Mouse (Mus musculus) liver, embryonic 16.5 days (tissue): ENCODE measurements around the gene Dusp12. TPM values are rescaled to one million over a fixed set of nuclear protein-coding genes. Genes with fewer than 3 reads are reported as not detected.

ENCODE experiments used
- ATAC-seq: fragments of 200-750 bp; cut with Nextera tagmentation; 2 replicates; pipeline ENCODE4 v1.8.0; 2017; ENCODE audit warnings: low read depth, mild to moderate bottlenecking, moderate number of reproducible peaks, moderate library complexity
- H3K27ac ChIP-seq: fragments of 300-500 bp; sonication (generic); 2 replicates; pipeline ENCODE4 v1.5.1; 2014; ENCODE audit warnings: mild to moderate bottlenecking, low read length
- H3K27me3 ChIP-seq: fragments of 300-500 bp; sonication (generic); 2 replicates; pipeline ENCODE4 v1.6.1; 2014; ENCODE audit warnings: low read depth, low read length, mixed read lengths; ENCODE audit not compliant: control insufficient read depth, insufficient read depth
- H3K36me3 ChIP-seq: fragments of 300-500 bp; sonication (generic); 2 replicates; pipeline ENCODE4 v1.6.1; 2014; ENCODE audit warnings: mild to moderate bottlenecking; ENCODE audit not compliant: control insufficient read depth, insufficient read depth
- H3K4me1 ChIP-seq: fragments of 300-500 bp; sonication (generic); 2 replicates; pipeline ENCODE4 v1.6.1; 2014; ENCODE audit warnings: low read depth, low read length, mixed read lengths; ENCODE audit not compliant: control insufficient read depth
- H3K4me2 ChIP-seq: fragments of 300-500 bp; sonication (generic); 2 replicates; pipeline ENCODE4 v1.6.1; 2014; ENCODE audit warnings: low read depth, low read length, mixed read lengths
- H3K4me3 ChIP-seq: fragments of 300-500 bp; sonication (generic); 2 replicates; pipeline ENCODE4 v1.5.1; 2014; ENCODE audit warnings: low read depth, mild to moderate bottlenecking, low read length
- H3K9ac ChIP-seq: fragments of 300-500 bp; sonication (generic); 2 replicates; pipeline ENCODE4 v1.6.1; 2014; ENCODE audit warnings: low read depth, low read length
- H3K9me3 ChIP-seq: fragments of 300-500 bp; sonication (generic); replicated peaks from 2 replicates; pipeline ENCODE4 v1.6.1; 2016; ENCODE audit warnings: low read length; ENCODE audit not compliant: control insufficient read depth
- WGBS: fragments of 180-500 bp; shearing (Covaris S2); extraction: QIAGEN DNeasy Blood & Tissue Kit; methylation state at CpG from one replicate; pipeline ENCODE4 v1.1.7; 2014; ENCODE audit not compliant: insufficient replicate concordance; 5-methylcytosine and 5-hydroxymethylcytosine counted together
- polyA plus RNA-seq: library from polyadenylated mRNA; unstranded; fragments of >200 nt; fragmentation: Nextera tagmentation; extraction: Ambion mirVana; gene quantifications from 2 replicates; pipeline ENCODE4 v1.2.1, GENCODE M21; 2015

Gene Dusp12
- polyA plus RNA-seq, 1 experiment from 2014 or later: 21.4 TPM

DNA sequence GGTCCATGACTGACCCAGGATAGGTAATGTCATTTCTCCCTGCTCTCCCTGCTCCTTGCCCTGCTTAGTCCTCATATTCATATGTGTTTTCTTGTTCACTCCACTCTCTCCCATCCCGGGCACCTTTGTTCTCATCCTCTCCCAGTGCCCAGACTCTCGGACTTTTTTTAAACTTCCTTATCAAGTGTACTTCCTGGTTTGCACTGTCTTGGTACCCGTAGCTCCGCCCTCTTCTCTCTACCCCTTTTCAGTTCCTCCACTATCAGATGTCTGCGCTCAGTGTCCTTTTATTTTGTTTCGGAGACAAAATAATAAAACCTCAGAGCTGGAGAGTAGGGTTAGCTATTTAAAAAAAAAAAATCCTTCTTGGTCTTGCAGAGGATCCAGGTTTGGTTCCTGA lies 39.1 kb upstream of the Dusp12 start:
- Histone ChIP-seq H3K4me3 (no peak overlapping the region), H3K27ac (no peak overlapping the region), H3K9ac (no peak overlapping the region), H3K9me3 (no peaks in the 10 kb centered on the region), H3K27me3 (no peaks in the 10 kb centered on the region), H3K4me1 (no peaks in the 10 kb centered on the region), H3K4me2 (peak overlapping the region; percentile 21; the same call in 1 of the 2 replicates), H3K36me3 (no peaks in the 10 kb centered on the region)
- ATAC-seq: no peak
- 21% methylated on average over 6 of the region's 6 CpGs for WGBS

DNA sequence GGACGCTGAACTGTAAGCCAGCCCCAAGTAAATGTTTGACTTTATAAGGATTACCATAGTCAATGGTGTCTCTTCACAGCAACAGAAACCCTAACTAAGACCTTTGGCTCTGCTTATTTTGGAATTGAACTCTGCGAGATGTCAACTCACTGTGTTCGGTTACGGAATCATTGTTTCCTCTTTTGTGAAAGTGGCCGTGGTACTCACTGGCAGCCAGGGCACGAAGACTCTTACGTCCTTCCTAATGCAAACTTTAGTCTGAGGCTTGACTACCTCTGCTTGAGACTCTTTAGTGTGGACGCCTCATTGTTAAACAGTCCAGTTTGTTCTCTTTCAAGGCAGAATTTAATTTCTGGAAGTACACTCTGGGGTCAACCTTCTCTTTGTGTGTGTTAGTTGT lies 34.0 kb upstream of the Dusp12 start:
- Histone ChIP-seq H3K4me3 (no peak overlapping the region), H3K27ac (no peak overlapping the region), H3K9me3 (no peaks in the 10 kb centered on the region), H3K27me3 (no peaks in the 10 kb centered on the region), H3K4me2 (no peak overlapping the region), H3K9ac (no peak overlapping the region), H3K4me1 (no peaks in the 10 kb centered on the region), H3K36me3 (no peaks in the 10 kb centered on the region)
- WGBS: 72% methylated on average over 8 of the region's 8 CpGs
- no peak for ATAC-seq

DNA sequence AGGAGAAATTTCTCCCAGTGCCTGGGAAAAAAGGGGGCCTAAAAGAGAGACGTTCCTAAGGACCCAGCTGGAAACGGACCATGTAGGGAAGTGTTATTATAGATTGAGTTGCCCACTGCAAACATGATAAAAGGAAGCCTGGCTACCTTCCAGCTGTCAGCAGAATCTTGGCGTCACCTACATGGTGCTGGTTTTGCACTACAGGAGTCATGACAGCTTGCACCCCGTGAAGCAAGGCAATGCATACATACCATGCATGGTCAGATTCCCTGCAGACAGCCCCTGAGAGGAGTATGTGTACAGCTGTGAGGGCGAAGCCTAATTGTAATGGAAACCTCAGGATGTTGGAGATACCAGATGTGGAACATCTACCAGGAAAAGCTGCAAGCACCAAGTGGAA lies 30.3 kb upstream of the Dusp12 start:
- Histone ChIP-seq H3K36me3 (no peaks in the 10 kb centered on the region), H3K27me3 (no peaks in the 10 kb centered on the region), H3K9ac (no peak overlapping the region), H3K9me3 (no peaks in the 10 kb centered on the region), H3K4me1 (no peaks in the 10 kb centered on the region), H3K4me2 (no peak overlapping the region), H3K27ac (no peak overlapping the region), H3K4me3 (no peak overlapping the region)
- WGBS: 55% methylated on average over 5 of the region's 5 CpGs
- ATAC-seq: no peak

DNA sequence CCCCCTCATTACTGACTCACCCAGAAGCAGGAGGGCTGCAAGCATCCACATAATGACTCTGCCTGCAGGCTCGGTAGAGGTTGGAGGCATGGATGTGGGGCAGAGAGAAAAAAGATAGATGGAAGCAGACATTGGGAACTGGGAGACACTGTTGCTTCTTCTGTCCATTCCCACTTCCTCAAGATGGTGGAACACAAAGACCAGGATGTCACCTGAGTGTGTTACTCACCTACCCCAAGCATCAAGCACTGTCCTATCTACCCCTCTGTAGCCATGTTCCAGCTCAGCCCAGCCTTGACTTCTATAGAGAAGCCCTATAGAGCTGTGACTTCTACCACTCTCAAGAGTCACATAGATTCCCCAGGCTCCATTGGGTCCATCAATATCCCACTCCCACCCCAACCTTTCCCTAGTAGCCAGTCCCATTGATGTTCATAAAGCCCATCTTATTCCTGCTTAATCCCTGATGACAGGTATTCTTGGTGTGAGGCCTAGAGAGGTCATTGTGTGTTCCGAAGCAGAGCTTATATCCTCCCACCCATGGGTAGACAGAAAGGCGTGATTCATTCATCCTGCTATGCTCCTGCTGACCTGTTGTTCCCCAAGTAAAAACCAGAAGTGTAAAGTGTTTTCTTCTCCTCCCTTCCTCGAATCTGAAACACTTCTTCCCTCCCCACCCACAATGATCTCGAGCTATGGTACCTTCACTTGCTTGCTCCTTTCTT lies 27.7 kb upstream of the Dusp12 start, which contains the start of gene Fcrlb:
TSS of gene Fcrlb (minus strand) at position 51 of the 725 bp plus-strand sequence.
- no peak within 1 kb of the TSS for H3K4me3 ChIP-seq
- peaks cover 17% of the 10 kb centered on the region for H3K27me3 ChIP-seq
- H3K36me3 ChIP-seq: no peaks in the 10 kb centered on the region
- WGBS: 48% methylated on average over 5 of the region's 5 CpGs
- ATAC-seq: no peak
- H3K4me2 ChIP-seq: no peak within 1 kb of the TSS
- peaks cover 3% of the 10 kb centered on the region for H3K4me1 ChIP-seq
- H3K27ac ChIP-seq: no peak within 1 kb of the TSS
- no peak within 1 kb of the TSS for H3K9ac ChIP-seq
- H3K9me3 ChIP-seq: no peaks in the 10 kb centered on the region

DNA sequence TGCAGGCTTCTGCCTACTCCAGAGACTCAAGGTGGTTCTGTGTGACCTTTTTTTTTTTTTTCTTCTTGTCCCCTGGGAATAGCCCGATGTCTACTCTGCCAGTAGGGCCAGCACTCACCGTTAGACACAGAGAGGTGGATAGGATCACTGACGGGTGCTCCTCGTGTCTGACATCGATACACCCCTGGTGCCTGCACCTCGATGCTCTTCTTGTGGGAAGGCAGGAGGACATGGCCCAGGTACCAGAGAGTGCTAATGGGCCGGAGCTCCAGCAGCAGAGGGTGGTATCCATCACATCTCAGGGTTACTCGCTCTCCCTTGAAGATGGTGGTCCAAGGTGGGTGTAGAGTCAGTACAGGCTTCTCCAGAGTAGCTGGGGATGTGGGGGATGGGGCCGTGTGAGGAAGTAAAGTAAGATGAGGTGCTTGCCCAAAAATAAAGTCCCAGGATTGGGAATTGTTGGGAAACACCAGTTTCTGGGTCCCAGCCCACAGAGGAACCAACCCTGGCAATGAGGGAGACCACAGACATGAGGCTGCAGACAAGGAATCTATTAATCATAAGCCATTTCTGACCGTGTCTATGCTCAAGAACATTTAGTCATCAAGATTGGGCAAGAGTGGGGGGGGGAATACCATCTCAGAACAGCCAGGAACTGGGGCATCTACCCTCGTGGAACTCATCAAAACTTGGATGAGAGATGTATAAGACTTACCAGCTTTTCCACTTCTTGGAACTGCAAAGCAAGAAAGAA lies 26.7 kb upstream of the Dusp12 start:
- H3K27me3 ChIP-seq: peaks cover 27% of the 10 kb centered on the region
- H3K36me3 ChIP-seq: no peaks in the 10 kb centered on the region
- peaks cover 7% of the 10 kb centered on the region for H3K4me1 ChIP-seq
- H3K4me3 ChIP-seq: no peak overlapping the region
- 51% methylated on average over 11 of the region's 11 CpGs for WGBS
- no peak for ATAC-seq
- no peak overlapping the region for H3K4me2 ChIP-seq
- H3K27ac ChIP-seq: no peak overlapping the region
- H3K9ac ChIP-seq: no peak overlapping the region
- H3K9me3 ChIP-seq: no peaks in the 10 kb centered on the region

DNA sequence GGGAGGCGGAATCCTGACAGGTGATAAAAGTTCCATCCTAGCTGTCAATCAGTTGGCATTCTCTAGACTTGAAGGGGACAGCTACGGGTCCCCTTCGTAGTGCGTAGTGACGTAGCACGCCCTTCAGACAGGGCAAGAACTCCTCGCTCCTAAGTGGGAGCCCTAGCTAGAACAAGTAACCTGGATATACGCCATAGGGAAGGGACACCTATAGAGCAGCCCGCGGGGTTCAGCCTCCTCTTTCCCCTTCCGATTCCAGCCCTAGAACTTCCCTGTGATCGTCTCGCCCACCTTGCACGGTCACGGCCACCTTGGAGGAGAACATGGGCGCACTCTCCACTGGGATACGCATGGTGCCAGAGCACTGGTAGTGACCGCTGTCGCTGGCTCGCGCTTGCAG lies 23.0 kb upstream of the Dusp12 start:
- Histone ChIP-seq H3K27ac (no peak overlapping the region), H3K27me3 (peaks cover 44% of the 10 kb centered on the region), H3K9ac (no peak overlapping the region), H3K4me2 (peak overlapping the region; percentile 51), H3K4me1 (peaks cover 7% of the 10 kb centered on the region), H3K36me3 (no peaks in the 10 kb centered on the region), H3K9me3 (no peaks in the 10 kb centered on the region), H3K4me3 (peak overlapping the region; percentile 40; the same call in 1 of the 2 replicates)
- no peak for ATAC-seq
- WGBS: 4% methylated on average over 21 of the region's 21 CpGs

DNA sequence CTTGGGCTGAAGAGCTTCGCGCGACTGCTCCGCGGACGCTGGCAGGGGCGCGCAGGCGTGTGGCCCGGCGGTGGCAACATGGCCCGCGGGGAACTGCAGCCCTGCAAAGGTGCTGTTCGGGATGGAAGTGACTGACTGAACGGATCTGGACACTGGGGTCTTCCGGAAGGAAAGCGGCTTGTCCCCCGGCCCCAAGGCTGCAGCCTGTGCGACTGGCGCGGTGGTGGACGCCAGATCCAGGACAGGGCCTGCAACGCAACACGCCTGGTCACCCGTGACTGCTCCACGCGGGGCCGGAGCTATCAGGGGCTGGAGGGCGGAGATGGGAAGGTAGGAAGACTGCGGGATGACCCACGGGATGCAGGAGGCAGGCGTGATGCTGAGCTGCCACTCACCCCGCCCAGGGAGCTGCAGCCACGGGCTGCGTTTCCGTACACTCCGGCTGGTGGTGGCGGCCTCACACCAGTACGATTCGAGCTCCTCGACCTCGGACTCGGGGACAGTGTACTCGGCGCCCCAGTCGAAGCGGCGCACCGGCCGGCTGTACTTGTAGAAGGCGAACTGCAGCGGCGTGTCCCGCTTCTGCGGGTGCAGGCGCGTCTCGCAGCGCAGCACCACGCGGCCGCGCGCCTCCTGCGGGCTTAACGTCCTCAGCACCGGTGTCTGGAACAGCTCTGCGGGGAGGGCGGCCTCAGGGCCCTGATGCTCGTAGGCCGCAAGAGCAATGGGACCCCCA lies 22.3 kb upstream of the Dusp12 start:
- Histone ChIP-seq H3K27me3 (peaks cover 46% of the 10 kb centered on the region), H3K9me3 (no peaks in the 10 kb centered on the region), H3K27ac (no peak overlapping the region), H3K9ac (no peak overlapping the region), H3K4me3 (peak overlapping the region; percentile 40), H3K4me1 (peaks cover 7% of the 10 kb centered on the region), H3K4me2 (peak overlapping the region; percentile 51), H3K36me3 (no peaks in the 10 kb centered on the region)
- ATAC-seq: no peak
- 2% methylated on average over 71 of the region's 71 CpGs for WGBS

DNA sequence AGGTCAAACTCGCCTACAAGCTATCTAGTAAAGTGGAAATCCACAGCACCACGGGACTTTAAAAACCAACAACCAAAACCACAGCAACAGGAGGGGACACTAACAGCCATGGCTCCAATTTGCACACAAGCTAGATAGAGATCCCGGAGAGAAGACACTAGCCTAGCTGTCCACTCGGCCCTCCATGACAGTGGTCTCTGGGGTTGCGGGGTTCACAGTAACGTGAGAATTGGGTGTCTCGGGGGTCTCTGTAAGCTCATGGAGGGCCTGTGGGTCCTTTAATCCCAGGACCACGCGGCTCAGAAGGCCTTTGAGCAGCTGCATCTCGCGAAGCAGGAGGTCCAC lies 21.7 kb upstream of the Dusp12 start:
- Histone ChIP-seq H3K9ac (no peak overlapping the region), H3K27ac (no peak overlapping the region), H3K9me3 (no peaks in the 10 kb centered on the region), H3K27me3 (peaks cover 46% of the 10 kb centered on the region), H3K4me3 (no peak overlapping the region), H3K36me3 (no peaks in the 10 kb centered on the region), H3K4me1 (peaks cover 7% of the 10 kb centered on the region), H3K4me2 (no peak overlapping the region)
- WGBS: 22% methylated on average over 11 of the region's 11 CpGs
- ATAC-seq: no peak

DNA sequence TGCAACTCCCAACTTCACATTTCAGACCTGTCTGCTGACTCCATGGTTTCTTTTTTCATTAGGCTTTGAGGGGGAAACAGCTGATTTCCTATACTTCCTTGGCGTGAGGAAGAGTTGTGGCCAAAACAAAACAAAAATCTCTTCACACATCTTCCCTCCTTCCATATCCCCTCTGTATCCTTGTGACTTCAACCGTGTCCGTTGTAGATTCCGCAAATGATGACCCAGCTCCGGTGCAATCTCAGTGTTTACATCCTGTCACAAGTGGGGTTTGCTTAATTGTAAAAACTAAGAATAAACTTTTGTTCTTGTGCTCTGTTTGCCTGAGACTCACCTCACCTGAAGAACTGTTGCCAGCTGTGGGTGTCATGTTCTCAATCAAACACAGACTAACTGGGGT lies 18.1 kb upstream of the Dusp12 start:
- peak; percentile 46 for ATAC-seq
- Histone ChIP-seq H3K4me1 (peaks cover 12% of the 10 kb centered on the region), H3K9ac (no peak overlapping the region), H3K4me2 (no peak overlapping the region), H3K4me3 (no peak overlapping the region), H3K9me3 (no peaks in the 10 kb centered on the region), H3K27ac (no peak overlapping the region), H3K36me3 (no peaks in the 10 kb centered on the region), H3K27me3 (peaks cover 36% of the 10 kb centered on the region)
- WGBS: 34% methylated on average over 5 of the region's 5 CpGs
